Mouse (Mus musculus) MEL (cell line): ENCODE results near the gene Camk1d. TPM values are rescaled to one million over a fixed set of nuclear protein-coding genes. Genes with fewer than 3 reads are reported as not detected.

Source experiments
- DNase-seq: peaks from one replicate; pipeline ENCODE4 v3.0.0; 2011; ENCODE audit warnings: low read depth, low spot score
- H3K27ac ChIP-seq: 2 replicates; pipeline ENCODE4 v1.5.1; 2012; ENCODE audit warnings: low read depth, mild to moderate bottlenecking, control low read depth, low read length, moderate library complexity; ENCODE audit not compliant: control insufficient read depth
- H3K27me3 ChIP-seq, 2 experiments: fragments of 150-350 bp in 1 of 2; sonication (generic) in 1 of 2; 2 replicates each; pipeline ENCODE4 v1.6.1; 2012; ENCODE audit warnings: low read length in 2 of 2, mild to moderate bottlenecking in 2 of 2, improper control_type of control experiment in 1 of 2, moderate library complexity in 1 of 2; ENCODE audit not compliant: insufficient read depth in 2 of 2, control insufficient read depth in 1 of 2
- H3K36me3 ChIP-seq, 2 experiments: 2 replicates each; pipeline ENCODE4 v1.6.1; 2012 to 2014; ENCODE audit warnings: low read length in 2 of 2, improper control_type of control experiment in 1 of 2, inconsistent platforms in 1 of 2, mild to moderate bottlenecking in 1 of 2; ENCODE audit not compliant: insufficient read depth in 2 of 2, control insufficient read depth in 1 of 2
- H3K4me1 ChIP-seq, 2 experiments: fragments of 150-350 bp in 1 of 2; sonication (generic) in 1 of 2; 2 replicates each; pipeline ENCODE4 v1.6.1; 2012; ENCODE audit warnings: low read length in 2 of 2, improper control_type of control experiment in 1 of 2, mild to moderate bottlenecking in 1 of 2; ENCODE audit not compliant: insufficient read depth in 2 of 2, control insufficient read depth in 1 of 2
- H3K4me3 ChIP-seq, 2 experiments: fragments of 150-350 bp in 1 of 2; sonication (generic) in 1 of 2; 2 replicates each; pipeline ENCODE4 v1.5.1; 2012; ENCODE audit warnings: low read depth in 2 of 2, low read length in 2 of 2, mild to moderate bottlenecking in 2 of 2, moderate library complexity in 2 of 2, control low read depth in 1 of 2, improper control_type of control experiment in 1 of 2; ENCODE audit not compliant: control insufficient read depth in 1 of 2, insufficient read depth in 1 of 2
- H3K79me2 ChIP-seq: 2 replicates; pipeline ENCODE4 v1.6.1; 2012; ENCODE audit warnings: mild to moderate bottlenecking, low read length, moderate library complexity; ENCODE audit not compliant: control insufficient read depth, poor library complexity, insufficient read depth
- H3K9ac ChIP-seq: 2 replicates; pipeline ENCODE4 v1.6.1; 2012; ENCODE audit warnings: low read depth, mild to moderate bottlenecking, control low read depth, low read length, moderate library complexity; ENCODE audit not compliant: control insufficient read depth, poor library complexity, severe bottlenecking
- H3K9me3 ChIP-seq: fragments of 150-350 bp; sonication (generic); replicated peaks from 2 replicates; pipeline ENCODE4 v1.6.1; 2012; ENCODE audit warnings: mild to moderate bottlenecking, low read length, improper control_type of control experiment, moderate library complexity; ENCODE audit not compliant: insufficient read depth
- BHLHE40 ChIP-seq: IDR thresholded peaks from 2 replicates; pipeline ENCODE4 v1.6.1; 2012; ENCODE audit warnings: low read depth, mild to moderate bottlenecking, inconsistent platforms, low read length, improper control_type of control experiment, borderline replicate concordance
- CTCF ChIP-seq, 3 experiments: IDR thresholded peaks in 2 of 3; conservative IDR thresholded peaks in 1 of 3; 2 replicates each; pipeline ENCODE4 v1.5.1; 2011 to 2012; ENCODE audit warnings: low read length in 3 of 3, low read depth in 2 of 3, mild to moderate bottlenecking in 2 of 3, improper control_type of control experiment in 1 of 3, inconsistent platforms in 1 of 3, mixed read lengths in 1 of 3, moderate library complexity in 1 of 3; ENCODE audit not compliant: control insufficient read depth in 1 of 3, insufficient read depth in 1 of 3, poor library complexity in 1 of 3, severe bottlenecking in 1 of 3
- E2F4 ChIP-seq: IDR thresholded peaks from 2 replicates; pipeline ENCODE4 v1.6.1; 2011; ENCODE audit warnings: low read depth, low read length, improper control_type of control experiment, borderline replicate concordance
- ELF1 ChIP-seq: IDR thresholded peaks from 2 replicates; pipeline ENCODE4 v1.6.1; 2014; ENCODE audit warnings: low read depth, mild to moderate bottlenecking, inconsistent platforms, low read length, improper control_type of control experiment, moderate library complexity
- MAFK ChIP-seq: IDR thresholded peaks from 2 replicates; pipeline ENCODE4 v1.6.1; 2011; ENCODE audit warnings: low read depth, mild to moderate bottlenecking, low read length, improper control_type of control experiment, borderline replicate concordance
- MAX ChIP-seq: IDR thresholded peaks from 2 replicates; pipeline ENCODE4 v1.6.1; 2011; ENCODE audit warnings: low read length, improper control_type of control experiment
- MEF2A ChIP-seq: IDR thresholded peaks from 2 replicates; pipeline ENCODE4 v1.6.1; 2014; ENCODE audit warnings: low read depth, mild to moderate bottlenecking, inconsistent platforms, low read length, improper control_type of control experiment; ENCODE audit not compliant: poor library complexity, insufficient replicate concordance, severe bottlenecking; ENCODE audit errors: extremely low read depth
- MXI1 ChIP-seq: IDR thresholded peaks from 2 replicates; pipeline ENCODE4 v1.6.1; 2011; ENCODE audit warnings: mild to moderate bottlenecking, low read depth, low read length, improper control_type of control experiment
- POLR2A ChIP-seq, 2 experiments: IDR thresholded peaks; 2 replicates each; pipeline ENCODE4 v1.6.1; 2011 to 2012; ENCODE audit warnings: low read length in 2 of 2, mild to moderate bottlenecking in 2 of 2, control low read depth in 1 of 2, improper control_type of control experiment in 1 of 2, low read depth in 1 of 2, moderate library complexity in 1 of 2; ENCODE audit not compliant: control insufficient read depth in 1 of 2, insufficient read depth in 1 of 2, poor library complexity in 1 of 2
- POLR2AphosphoS2 ChIP-seq: IDR thresholded peaks from 2 replicates; pipeline ENCODE4 v1.6.1; 2011; ENCODE audit warnings: low read length, improper control_type of control experiment
- POLR2AphosphoS5 ChIP-seq: IDR thresholded peaks from 2 replicates; pipeline ENCODE4 v1.6.1; 2012; ENCODE audit warnings: low read depth, borderline replicate concordance, mild to moderate bottlenecking, inconsistent platforms, low read length, moderate library complexity, mixed read lengths
- RAD21 ChIP-seq: IDR thresholded peaks from 2 replicates; pipeline ENCODE4 v1.6.1; 2011; ENCODE audit warnings: mild to moderate bottlenecking, low read depth, low read length, improper control_type of control experiment
- RCOR1 ChIP-seq: IDR thresholded peaks from 2 replicates; pipeline ENCODE4 v1.6.1; 2012; ENCODE audit warnings: low read depth, mild to moderate bottlenecking, inconsistent platforms, low read length, improper control_type of control experiment
- SMC3 ChIP-seq: IDR thresholded peaks from 2 replicates; pipeline ENCODE4 v1.6.1; 2011; ENCODE audit warnings: low read depth, low read length, improper control_type of control experiment
- TAL1 ChIP-seq: IDR thresholded peaks from 2 replicates; pipeline ENCODE4 v1.6.1; 2012; ENCODE audit warnings: mild to moderate bottlenecking, inconsistent platforms, low read length, moderate library complexity, mixed read lengths
- UBTF ChIP-seq: IDR thresholded peaks from 2 replicates; pipeline ENCODE4 v1.6.1; 2012; ENCODE audit warnings: low read depth, mild to moderate bottlenecking, inconsistent platforms, low read length, improper control_type of control experiment, moderate library complexity, borderline replicate concordance; ENCODE audit not compliant: insufficient read depth
- ZC3H11A ChIP-seq: IDR thresholded peaks from 2 replicates; pipeline ENCODE4 v1.6.1; 2012; ENCODE audit warnings: low read depth, mild to moderate bottlenecking, inconsistent platforms, low read length, improper control_type of control experiment
- polyA plus RNA-seq, 2 experiments: library from polyadenylated mRNA; stranded (reverse) in 1 of 2; unstranded in 1 of 2; fragments of >175 nt in 1 of 2; fragments of >200 nt in 1 of 2; gene quantifications; 2 replicates each; pipeline versions ENCODE4 v1.2.1 to v1.2.4; 2012; ENCODE audit warnings: low replicate concordance in 2 of 2, low read depth in 1 of 2; ENCODE audit not compliant: insufficient read length in 2 of 2, insufficient read depth in 1 of 2, missing spikeins in 1 of 2
- total RNA-seq: library from RNA; depleted of rRNA; stranded (reverse); fragments of 300-350 nt; gene quantifications from 2 replicates; pipeline ENCODE4 v1.2.3, GENCODE M21; 2012

The Camk1d gene
- total and polyA plus RNA-seq, 3 experiments = 2.9 to 4.4 TPM; not detected in 1

GRCm38 (mm10) chr2:5714211-5715053, at the start of gene Camk1d (continued):
- 0 out of 2 replicates have a peak, but pooled peaks have one; percentile 35 for TF ChIP-seq RCOR1
- 0 out of 2 replicates have a peak, but pooled peaks have one; percentile 13 for TF ChIP-seq BHLHE40
- peak; percentile 33; the same call in 1 of the 2 replicates for TF ChIP-seq ZC3H11A
- TF ChIP-seq MXI1 = peak; percentile 44; the same call in 1 of the 2 replicates
- peak; percentile 70 to 75 for TF ChIP-seq POLR2A (IDR thresholded peaks at IDR 0.05; ENCODE audit: control insufficient read depth in 1 of 2, insufficient read depth in 1 of 2, low read depth in 1 of 2, low read length in 2 of 2, poor library complexity in 1 of 2)
- TF ChIP-seq, all 39 proteins: peak for 18

- no peaks in the 10 kb centered on the region for H3K36me3 ChIP-seq
- H3K79me2 ChIP-seq = no peaks in the 10 kb centered on the region
- peaks cover 0 to 2% of the 10 kb centered on the region in 2 experiments; a peak in 2 of 4 replicates for H3K27me3 ChIP-seq
- no peak overlapping the region for H3K27ac ChIP-seq
- no peak overlapping the region for H3K9ac ChIP-seq
- no peaks in the 10 kb centered on the region for H3K4me1 ChIP-seq
- H3K4me3 ChIP-seq = no peak overlapping the region
- no peaks in the 10 kb centered on the region for H3K9me3 ChIP-seq
- TF ChIP-seq RAD21 = no peak
- no peak for TF ChIP-seq UBTF
- no peak for TF ChIP-seq ELF1
- TF ChIP-seq POLR2AphosphoS2 = no peak
- peak in 1 of 3 experiments; percentile 15; a peak in 2 of 6 replicates for TF ChIP-seq CTCF (IDR thresholded peaks at IDR 0.05 in 2 of 3, conservative IDR thresholded peaks at IDR 0.05 in 1 of 3; ENCODE audit: control insufficient read depth in 1 of 3, insufficient read depth in 1 of 3, low read depth in 2 of 3, low read length in 3 of 3, poor library complexity in 1 of 3, severe bottlenecking in 1 of 3)
- TF ChIP-seq POLR2AphosphoS5 = no peak
- TF ChIP-seq SMC3 = no peak
- DNase-seq = peak; percentile 16
Observed at GRCm38 (mm10) chr2:5762031-5762430, 47.7 kb upstream of the Camk1d start.

DNA sequence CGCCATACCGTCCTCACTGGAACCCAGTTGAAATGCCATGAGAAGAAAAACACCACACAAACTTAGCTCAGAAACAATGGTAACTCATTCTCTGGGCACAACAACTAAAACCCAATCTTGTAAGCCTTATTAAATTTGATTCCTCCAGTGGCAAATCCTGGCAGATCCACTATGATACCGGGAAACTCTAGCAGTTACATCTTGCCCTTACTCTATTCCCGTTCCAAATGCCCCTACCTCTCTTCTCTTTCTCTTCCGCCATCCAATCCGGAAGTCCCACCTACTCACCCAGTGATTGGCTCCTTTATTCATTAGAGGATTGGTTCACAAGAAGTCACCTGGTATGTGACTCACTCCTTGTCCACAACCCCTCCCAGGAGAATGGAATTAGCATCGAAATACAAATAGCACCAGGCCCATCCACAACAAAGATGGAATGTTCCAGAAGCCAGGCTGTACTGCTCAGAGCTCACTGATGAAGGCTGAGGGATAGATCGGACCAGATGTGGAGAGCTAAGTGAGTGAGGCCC, 46.2 kb upstream of the Camk1d start:
- Histone ChIP-seq H3K9me3 (no peaks in the 10 kb centered on the region), H3K27me3 (peaks cover 0 to 2% of the 10 kb centered on the region in 2 experiments; a peak in 2 of 4 replicates), H3K36me3 (no peaks in the 10 kb centered on the region), H3K9ac (no peak overlapping the region), H3K27ac (no peak overlapping the region), H3K4me3 (no peak overlapping the region), H3K79me2 (no peaks in the 10 kb centered on the region), H3K4me1 (no peaks in the 10 kb centered on the region)
- no peak for DNase-seq
- TF ChIP-seq MEF2A (no peak), MAX (no peak), TAL1 (no peak), CTCF (IDR thresholded peaks at IDR 0.05 in 2 of 3, conservative IDR thresholded peaks at IDR 0.05 in 1 of 3; ENCODE audit: control insufficient read depth in 1 of 3, insufficient read depth in 1 of 3, low read depth in 2 of 3, low read length in 3 of 3, poor library complexity in 1 of 3, severe bottlenecking in 1 of 3) (no peak), MAFK (no peak), E2F4 (no peak)
